Mouse (Mus musculus) natural killer cell, adult 2 months (primary cell): ENCODE results near the gene Krtap5-1.
"Not testable (repeated sequence)": the region's sequence is repeated elsewhere in the genome, so short reads cannot be mapped to it uniquely, and the experiment has no call there.

Experiments
- DNase-seq, 2 experiments: peaks; one replicate each; pipeline ENCODE4 v3.0.0; 2022; ENCODE audit warnings: low spot score in 2 of 2

The Krtap5-1 gene

DNA sequence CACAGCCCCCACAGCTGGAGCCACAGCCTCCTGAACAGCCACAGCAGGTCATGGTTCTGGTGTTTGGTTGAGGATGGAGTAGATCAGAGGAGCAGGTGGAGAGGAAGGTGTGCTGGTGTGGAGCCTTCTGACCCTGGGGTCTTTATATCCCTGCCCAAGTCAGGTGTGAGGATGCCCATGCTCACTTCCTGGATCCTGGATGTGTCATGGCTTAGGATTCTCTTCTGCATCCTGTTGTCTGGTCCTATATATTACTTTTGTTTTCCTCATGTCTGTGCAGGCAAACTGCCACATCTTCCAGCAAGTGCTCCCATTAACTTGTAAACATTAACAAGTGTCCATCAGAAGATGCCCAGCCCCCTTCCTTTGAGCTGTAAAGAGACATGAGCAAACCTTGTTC lies at the start of gene Krtap5-1:
Gene Krtap5-1, minus strand, starts transcription at position 101 of the 400 bp plus-strand sequence.
- DNase-seq: not testable (repeated sequence)

DNA sequence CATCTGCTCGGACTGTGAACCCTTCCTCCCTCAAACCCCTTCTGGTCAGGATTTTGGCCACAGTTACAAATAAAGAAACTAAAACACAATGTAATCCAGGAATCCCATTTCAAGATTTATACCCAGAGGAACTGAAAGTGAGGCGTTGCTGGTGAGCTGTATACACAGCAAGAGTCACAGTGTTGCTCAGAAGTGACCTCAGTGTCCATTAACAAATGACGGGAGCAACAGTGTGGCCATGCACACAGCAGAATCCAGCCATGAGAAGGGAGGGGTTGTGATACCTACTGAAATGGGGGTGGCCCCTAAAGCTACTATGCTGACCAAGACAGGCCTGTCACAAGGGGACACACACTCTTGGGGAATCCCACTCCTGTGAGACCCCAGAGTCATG lies 45.3 kb upstream of the Krtap5-1 start:
- peak in 1 of 2 experiments; percentile 32 for DNase-seq

DNA sequence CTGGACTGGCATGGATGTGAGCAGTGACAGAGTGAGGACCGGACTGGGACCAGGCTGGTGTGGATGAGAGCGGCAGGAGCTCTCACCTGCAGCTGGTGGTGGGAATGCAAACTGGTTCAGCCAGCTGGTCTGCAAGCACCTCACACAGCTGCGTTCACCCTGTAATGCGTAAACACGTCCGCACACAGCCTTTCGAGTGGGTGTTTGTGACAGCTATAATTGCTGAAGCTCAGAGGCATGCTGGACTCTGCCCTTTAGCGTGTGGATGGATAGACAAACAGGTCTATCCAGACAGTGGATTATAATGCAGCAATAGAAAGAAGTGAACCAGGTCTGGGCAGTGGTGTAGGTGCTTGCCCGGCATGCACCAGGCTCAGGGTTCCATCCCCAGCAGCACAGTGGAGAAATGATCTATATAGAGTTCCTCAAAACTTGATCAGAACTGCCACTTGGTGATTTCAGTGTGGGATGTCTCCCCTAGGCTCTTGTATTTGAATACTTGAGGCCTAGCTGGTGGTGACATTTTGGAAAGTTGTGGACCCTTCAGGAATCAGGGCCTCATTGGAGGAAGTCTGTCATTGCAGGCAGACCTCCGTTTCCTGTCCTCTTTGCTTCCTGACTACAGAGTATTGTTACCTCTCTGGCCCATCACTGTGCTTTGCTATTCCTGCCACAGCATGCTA lies 44.8 kb upstream of the Krtap5-1 start:
- DNase-seq: peak in 1 of 2 experiments; percentile 30

DNA sequence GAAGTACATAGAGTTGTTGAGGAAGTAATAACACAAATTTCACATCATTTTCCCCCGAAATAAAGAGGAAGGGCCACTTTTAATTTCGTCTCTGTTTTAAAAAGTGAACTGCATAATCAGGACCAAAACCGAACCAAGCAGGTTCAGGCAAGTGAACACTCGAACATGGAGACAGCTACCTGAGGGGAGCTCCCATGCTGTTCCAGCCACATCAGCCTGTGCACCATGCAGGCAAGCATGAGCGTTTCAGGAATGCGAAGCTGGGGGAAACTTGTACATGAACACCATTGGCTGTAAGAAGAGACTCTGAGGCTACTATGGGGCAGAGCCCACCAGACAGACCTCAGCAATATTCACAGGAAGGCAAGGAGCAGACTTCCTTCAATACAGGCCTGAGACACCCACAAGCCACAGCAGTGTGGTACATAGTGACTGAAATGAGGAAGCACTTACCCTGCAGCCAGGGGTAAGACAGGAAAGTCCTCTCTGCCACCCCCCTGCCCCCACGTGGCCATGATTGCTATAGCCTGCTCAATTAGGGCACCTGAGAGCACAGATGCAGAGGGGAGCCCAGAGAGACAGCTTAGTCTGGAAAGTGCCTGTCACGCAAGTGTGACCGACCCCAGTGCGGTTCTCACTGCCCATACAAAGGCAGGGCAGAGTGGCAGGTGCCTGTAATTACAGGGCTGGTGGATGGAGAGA lies 43.5 kb upstream of the Krtap5-1 start:
- DNase-seq: peak; percentile 72 to 73

DNA sequence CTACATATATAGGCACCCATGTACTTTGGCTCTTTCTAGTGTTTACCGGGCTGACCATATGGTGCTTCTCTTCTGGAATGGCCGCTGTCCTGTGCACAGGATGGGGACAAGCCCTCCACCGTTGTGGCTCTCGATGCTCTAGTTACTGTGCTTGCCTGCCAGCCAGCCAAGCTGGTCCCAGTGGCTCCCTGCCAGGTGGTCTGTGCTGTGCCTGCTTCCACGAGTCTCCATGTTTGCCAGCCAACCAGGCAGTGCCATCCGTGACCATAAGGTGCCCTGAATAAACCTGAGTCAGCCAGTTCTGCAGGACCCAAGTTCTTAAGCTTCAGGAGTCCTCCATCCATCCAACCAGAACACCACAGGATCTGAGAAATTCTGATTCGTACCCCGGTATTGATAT lies 38.2 kb upstream of the Krtap5-1 start:
- no peak for DNase-seq

GRCm38 (mm10) chr7:142334246-142334645 lies 37.3 kb upstream of the Krtap5-1 start:
- peak; percentile 77 to 83 for DNase-seq

- DNase-seq: not testable (repeated sequence)
Measured at GRCm38 (mm10) chr7:142332741-142333140, 35.8 kb upstream of the Krtap5-1 start.

DNA sequence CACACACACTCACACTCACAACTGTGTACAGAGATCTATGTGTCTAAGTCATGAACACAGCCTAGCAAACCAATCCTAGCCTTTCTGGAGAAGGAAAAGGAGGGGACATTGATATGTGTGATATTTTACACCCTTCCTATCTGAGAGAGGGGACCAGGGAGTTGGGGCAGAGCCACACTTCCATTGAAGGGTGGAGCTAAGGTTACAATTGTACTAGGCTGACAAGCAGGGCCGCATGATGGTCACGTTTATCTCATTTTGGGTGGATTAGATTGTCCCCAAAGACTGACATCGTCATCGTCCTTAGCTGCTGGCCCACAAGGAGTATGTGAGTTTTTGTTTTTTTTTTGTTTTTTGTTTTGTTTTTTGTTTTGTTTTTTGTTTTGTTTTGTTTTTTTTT lies 34.4 kb upstream of the Krtap5-1 start:
- no peak for DNase-seq

DNA sequence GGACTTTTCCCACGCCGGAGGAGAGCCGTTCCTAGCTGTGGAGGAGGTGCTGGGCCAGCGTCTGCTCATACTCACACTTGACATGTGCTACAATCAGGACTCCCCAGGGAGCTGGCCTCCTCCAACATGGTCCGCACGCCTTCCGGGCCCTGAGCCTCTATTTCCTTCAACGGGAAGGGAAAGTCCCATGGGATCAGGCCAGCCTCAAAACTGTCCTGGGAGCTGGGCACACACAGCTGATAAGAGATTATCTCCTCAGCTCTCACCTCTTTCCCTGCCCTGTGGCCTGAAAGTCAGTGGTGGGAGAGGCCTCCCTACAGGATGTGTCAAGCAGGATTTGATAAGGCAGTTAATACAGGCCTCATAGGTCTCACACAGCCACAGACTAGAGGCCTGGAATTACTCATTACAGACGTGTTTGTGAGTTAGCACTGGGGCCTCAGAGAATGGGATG lies 33.4 kb upstream of the Krtap5-1 start:
- DNase-seq: no peak

- no peak for DNase-seq
Measured at GRCm38 (mm10) chr7:142328507-142328906, 31.6 kb upstream of the Krtap5-1 start.

- no peak for DNase-seq
Measured at GRCm38 (mm10) chr7:142326714-142327445, 30.0 kb upstream of the Krtap5-1 start.

GRCm38 (mm10) chr7:142323396-142324117 lies 26.6 kb upstream of the Krtap5-1 start:
- DNase-seq: no peak

- no peak for DNase-seq
Measured at GRCm38 (mm10) chr7:142322641-142323040, 25.7 kb upstream of the Krtap5-1 start.

- not testable (repeated sequence) for DNase-seq
Measured at GRCm38 (mm10) chr7:142321637-142322306, 24.9 kb upstream of the Krtap5-1 start.

DNA sequence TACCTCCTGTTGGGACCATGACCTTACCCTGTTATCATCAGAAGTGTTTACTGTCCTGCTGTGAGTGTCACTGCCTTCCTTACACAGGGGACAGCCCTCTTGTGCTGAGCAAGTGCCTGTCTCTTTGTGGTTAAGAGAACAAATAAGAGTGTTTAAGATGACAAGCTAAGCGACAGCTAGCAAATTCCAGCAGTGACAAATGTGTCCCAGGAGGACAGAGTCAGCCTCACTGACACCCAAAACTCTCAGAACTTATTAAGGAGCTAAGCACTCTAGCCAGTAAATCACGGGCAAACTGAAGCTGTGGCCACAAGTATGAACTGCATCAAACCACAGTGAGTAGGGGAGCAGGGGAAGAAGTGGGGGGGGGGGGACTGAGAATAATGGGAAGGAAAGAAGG lies 24.0 kb upstream of the Krtap5-1 start:
- DNase-seq: no peak

DNA sequence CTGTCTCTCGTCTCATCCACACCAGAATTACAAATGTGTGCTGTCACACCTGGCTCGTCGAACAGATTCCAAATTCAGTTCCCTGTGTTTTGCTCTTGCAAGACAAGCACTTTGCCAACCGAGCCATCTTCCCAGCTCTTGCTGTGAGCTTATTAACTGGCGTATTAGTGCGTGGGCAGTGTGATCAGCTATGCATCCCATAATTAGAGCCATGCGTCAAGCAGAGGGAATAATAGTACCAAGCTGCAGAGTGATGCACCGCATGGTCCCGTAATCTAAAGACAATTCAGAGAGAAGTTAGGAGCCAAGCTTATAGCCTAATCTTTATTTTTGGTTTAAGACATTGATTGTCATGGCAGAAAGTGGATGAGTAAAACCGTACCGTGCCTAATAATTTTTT lies 22.2 kb upstream of the Krtap5-1 start:
- no peak for DNase-seq

DNA sequence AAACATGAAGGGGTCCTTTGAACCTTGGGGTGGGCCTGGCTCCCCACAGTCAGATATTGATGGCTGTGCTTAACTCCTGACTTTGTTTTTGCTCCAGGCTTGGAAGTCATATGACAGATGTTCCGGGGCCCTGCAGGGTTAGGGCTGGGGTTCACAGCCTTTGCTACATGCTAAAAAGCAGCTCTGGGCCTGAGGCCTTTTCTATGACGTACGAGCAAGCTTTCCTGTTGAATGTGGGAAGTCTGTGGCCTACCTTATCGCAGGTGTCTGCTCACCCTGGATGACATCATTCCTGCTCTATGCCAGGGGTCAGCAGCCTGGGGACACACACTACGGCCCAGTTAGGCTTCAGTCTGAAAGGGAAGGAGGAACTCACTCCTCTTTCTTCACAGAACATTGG lies 20.3 kb upstream of the Krtap5-1 start:
- DNase-seq: no peak

- peak; percentile 24 to 26 for DNase-seq
Measured at GRCm38 (mm10) chr7:142316558-142316957, 19.6 kb upstream of the Krtap5-1 start.

- no peak for DNase-seq
Measured at GRCm38 (mm10) chr7:142314600-142315285, 17.8 kb upstream of the Krtap5-1 start.

- not testable (repeated sequence) for DNase-seq
Measured at GRCm38 (mm10) chr7:142303929-142304328, 7.0 kb upstream of the Krtap5-1 start.

DNA sequence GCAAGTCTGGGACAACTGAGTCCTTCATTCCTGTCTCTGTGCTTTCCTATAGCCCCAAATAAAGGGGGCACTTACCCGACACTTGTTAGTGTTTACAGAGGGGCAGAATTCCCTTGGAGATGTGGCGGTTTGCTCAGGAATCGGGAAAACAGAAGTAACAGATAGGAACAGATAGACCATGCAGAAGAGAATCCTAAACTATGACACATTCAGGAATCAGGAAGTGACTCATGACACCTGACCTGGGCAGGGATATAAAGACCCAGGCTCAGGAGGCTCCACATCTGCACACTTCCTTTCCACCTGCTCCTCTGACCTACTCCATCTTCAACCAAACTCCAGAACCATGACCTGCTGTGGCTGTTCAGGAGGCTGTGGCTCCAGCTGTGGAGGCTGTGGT lies 6.3 kb upstream of the Krtap5-1 start, which contains the start of gene Krtap5-4:
Gene Krtap5-4, plus strand, starts transcription at position 301 of the 400 bp plus-strand sequence.
- DNase-seq: no peak
